Comparison of ENCODE assay signal across 18 mouse cellular contexts in genomic region chr3:139041921-139042320, GRCm38 (mm10). TPM values are rescaled to one million over a fixed set of nuclear protein-coding genes. Genes with fewer than 3 reads are reported as not detected.
A peak's percentile ranks its signal among the peaks of the same experiment; 100 is the strongest.
DNase-seq lines count a peak whose midpoint lies in the region; ATAC-seq and TF ChIP-seq lines count a peak whose summit lies in the region.
"Had no signal": no experiment of that assay in that cellular context is flagged by ENCODE, and none has a peak within 500 bp of the region (broad histone marks: within the 10 kb centered on the region; RNA-seq: fewer than 3 reads in every experiment).

No protein-coding gene starts in this region.

- no peaks in the 10 kb centered on the region for H3K27me3 ChIP-seq in liver, adult 2 months (ENCODE audit: control insufficient read depth, insufficient read depth, low read length)
- H3K27me3 ChIP-seq in liver, embryonic 12.5 days (replicated peaks) = no peaks in the 10 kb centered on the region
- no peaks in the 10 kb centered on the region for H3K27me3 ChIP-seq in G1E (ENCODE audit: insufficient read depth, low read length)
- H3K27me3 ChIP-seq: lung, embryonic 15.5 days; midbrain, embryonic 15.5 days; stomach, embryonic 15.5 days had no signal

- H3K4me1 ChIP-seq in liver, adult 2 months (ENCODE audit: control insufficient read depth, insufficient read depth, low read length) = peaks cover 2% of the 10 kb centered on the region; the same call in 1 of the 2 replicates
- H3K4me1 ChIP-seq in liver, embryonic 12.5 days = peaks cover 11% of the 10 kb centered on the region; the same call in 1 of the 2 replicates
- peaks cover 4% of the 10 kb centered on the region for H3K4me1 ChIP-seq in G1E (ENCODE audit: insufficient read depth, low read depth, low read length)
- H3K4me1 ChIP-seq: lung, embryonic 15.5 days; midbrain, embryonic 15.5 days; stomach, embryonic 15.5 days had no signal

- no peak overlapping the region; the same call in 1 of the 2 replicates for H3K27ac ChIP-seq in liver, adult 2 months (replicated peaks; ENCODE audit: insufficient read depth, low read depth, low read length)
- H3K27ac ChIP-seq in liver, embryonic 12.5 days = no peak overlapping the region
- H3K27ac ChIP-seq: lung, embryonic 15.5 days; midbrain, embryonic 15.5 days had no signal

- TF ChIP-seq POLR2A in liver, adult 2 months (IDR thresholded peaks at IDR 0.05; ENCODE audit: extremely low read depth, insufficient read depth, low read length) = no peak

- DNase-seq in liver, adult 2 months (ENCODE audit: extremely low read depth, low read depth, low spot score) = peak; percentile 26
- DNase-seq in G1E (ENCODE audit: low spot score) = no peak
- peak; percentile 62 for DNase-seq in induced T-regulatory cell, adult 2 months (ENCODE audit: low read depth)
- DNase-seq in ovary, postnatal 14 days (ENCODE audit: low spot score) = no peak
- DNase-seq in gastrocnemius, postnatal 4 days (ENCODE audit: low spot score in 2 of 2) = no peak
- DNase-seq in left cerebral cortex, adult 9 months (ENCODE audit: low spot score in 2 of 2) = no peak
- DNase-seq: adrenal gland, postnatal 10 days; embryo, embryonic 11 days; heart, postnatal 4 days; kidney, adult 18-20 months; right cerebral cortex, postnatal 14 days; thymus, postnatal 36 days had no signal

- ATAC-seq in liver, embryonic 12.5 days = no peak
- ATAC-seq in G1E (ENCODE audit: extremely low read depth, insufficient number of reproducible peaks, low FRiP score, poor library complexity, severe bottlenecking) = 0 out of 2 replicates have a peak, but pooled peaks have one; percentile 8
- peak; percentile 58; the same call in 1 of the 2 replicates for ATAC-seq in neutrophil, adult 5-6 weeks (ENCODE audit: extremely low read depth, insufficient number of reproducible peaks, low FRiP score, poor library complexity, severe bottlenecking)
- ATAC-seq: midbrain, embryonic 15.5 days had no signal

- no peak overlapping the region for H3K4me3 ChIP-seq in liver, adult 2 months (ENCODE audit: insufficient read depth, low read depth, low read length)
- H3K4me3 ChIP-seq in liver, embryonic 12.5 days = no peak overlapping the region
- H3K4me3 ChIP-seq in G1E (ENCODE audit: low read depth, low read length) = no peak overlapping the region
- H3K4me3 ChIP-seq: erythroblast, embryonic 14.5 days; lung, embryonic 15.5 days; midbrain, embryonic 15.5 days; stomach, embryonic 15.5 days had no signal

- WGBS in liver, adult 2 months = 70% methylated on average over 4 of the region's 4 CpGs
- 37% methylated on average over 4 of the region's 4 CpGs for WGBS in liver, embryonic 12.5 days (ENCODE audit: insufficient replicate concordance)

- H3K79me2 ChIP-seq in liver, adult 2 months (ENCODE audit: control insufficient read depth, insufficient read depth, low read length) = peaks cover 10% of the 10 kb centered on the region

- TF ChIP-seq CTCF in liver, adult 2 months (IDR thresholded peaks at IDR 0.05; ENCODE audit: low read depth, low read length) = no peak
- TF ChIP-seq CTCF in G1E (IDR thresholded peaks at IDR 0.05; ENCODE audit: low read depth, low read length) = no peak

- H3K4me2 ChIP-seq in liver, embryonic 12.5 days = no peak overlapping the region
- H3K4me2 ChIP-seq: lung, embryonic 15.5 days; midbrain, embryonic 15.5 days; stomach, embryonic 15.5 days had no signal

- H3K9me3 ChIP-seq in liver, embryonic 12.5 days (replicated peaks) = no peaks in the 10 kb centered on the region
- peaks cover 2% of the 10 kb centered on the region; the same call in 1 of the 2 replicates for H3K9me3 ChIP-seq in G1E (replicated peaks)
- H3K9me3 ChIP-seq: lung, embryonic 15.5 days; midbrain, embryonic 15.5 days; stomach, embryonic 15.5 days had no signal

- H3K36me3 ChIP-seq in liver, adult 2 months (ENCODE audit: control insufficient read depth, insufficient read depth, low read length) = peaks cover 4% of the 10 kb centered on the region; the same call in 1 of the 2 replicates
- 0 out of 2 replicates have a peak, but pooled peaks cover 14% of the 10 kb centered on the region for H3K36me3 ChIP-seq in liver, embryonic 12.5 days
- peaks cover 46% of the 10 kb centered on the region for H3K36me3 ChIP-seq in G1E (replicated peaks)
- H3K36me3 ChIP-seq: midbrain, embryonic 15.5 days had no signal

- no peak overlapping the region for H3K9ac ChIP-seq in liver, adult 2 months (ENCODE audit: low read depth, low read length)
- H3K9ac ChIP-seq in liver, embryonic 12.5 days = no peak overlapping the region
- H3K9ac ChIP-seq: lung, embryonic 15.5 days; midbrain, embryonic 15.5 days; stomach, embryonic 15.5 days had no signal

RNA-seq across cellular contexts. Expression of gene Rap1gds1, which starts 33.1 kb away (rescaled TPM):
- total RNA-seq in liver, adult 2 months (2014; rRNA removed) = 13.9 and 16.6 TPM in 2 replicates
- 6.7 and 7.7 TPM in 2 replicates for polyA plus RNA-seq in liver, adult 2 months (2012; rRNA removed)
- polyA plus RNA-seq in liver, embryonic 12.5 days (2016; fragmentation: Nextera tagmentation; extraction: Ambion mirVana) = 31.1 and 31.4 TPM in 2 replicates
- 71.0 and 74.9 TPM in 2 replicates for total RNA-seq in G1E (2014; fragmentation: Nextera tagmentation)
- total RNA-seq in G1E (2017) = 32.2 and 35.4 TPM in 2 replicates
- polyA plus RNA-seq in G1E (2012) = 8.5 and 11.3 TPM in 2 replicates
- 62.9 and 63.7 TPM in 2 replicates for total RNA-seq in neutrophil, adult 5-6 weeks (2017)
- total RNA-seq in gastrocnemius, postnatal 4 days (2021) = 10 to 100 TPM; 33.7 to 41.3 TPM

Comparison
In these comparisons a context has a peak if more than half of its experiments do, and no peak if none do; other contexts are left out.
1. DNase-seq: peak in liver, adult 2 months (single experiment) and induced T-regulatory cell, adult 2 months (single experiment); none in G1E (single experiment), ovary, postnatal 14 days (single experiment), gastrocnemius, postnatal 4 days (0 of 2) and left cerebral cortex, adult 9 months (0 of 2).